Mouse (Mus musculus) monocyte, adult 5-6 weeks (primary cell): ENCODE results near the gene Alpk3. TPM values are rescaled to one million over a fixed set of nuclear protein-coding genes. Genes with fewer than 3 reads are reported as not detected.
"Not testable (repeated sequence)": the region's sequence is repeated elsewhere in the genome, so short reads cannot be mapped to it uniquely, and the experiment has no call there.

ENCODE experiments used
- ATAC-seq: fragments of 153-309, 156-312 bp; replicated peaks from 2 replicates; pipeline ENCODE4 v1.8.0; 2017; ENCODE audit warnings: mild to moderate bottlenecking; ENCODE audit not compliant: low TSS enrichment, insufficient number of reproducible peaks, severe bottlenecking, poor library complexity, low FRiP score
- total RNA-seq: library from RNA; stranded (forward); fragments of 200-1000, 200-491, 200-594 nt; gene quantifications from 3 replicates; pipeline ENCODE4 v1.2.3, GENCODE M21; 2017

The Alpk3 gene
- total RNA-seq, 1 experiment from 2014 or later, result not detected

DNA sequence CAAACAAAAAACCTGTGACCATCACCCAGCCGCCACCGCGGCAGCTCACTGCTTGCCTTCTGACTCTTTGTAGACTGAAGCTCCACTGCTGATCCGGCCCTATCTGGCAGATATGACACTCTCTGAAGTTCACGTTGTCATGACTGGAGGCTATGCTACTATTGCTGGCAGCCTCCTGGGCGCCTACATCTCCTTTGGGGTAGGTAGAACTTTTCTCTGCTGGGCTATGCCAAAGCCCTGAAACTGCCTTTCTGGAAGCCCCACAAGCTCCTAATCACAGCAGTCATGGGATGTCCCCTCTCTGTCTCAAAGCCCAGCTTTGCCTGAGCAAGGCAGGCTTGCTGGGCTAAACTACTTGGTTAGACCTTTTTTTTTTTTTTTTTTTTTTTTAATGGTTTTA is 95.9 kb downstream of the Alpk3 start:
- no peak for ATAC-seq

DNA sequence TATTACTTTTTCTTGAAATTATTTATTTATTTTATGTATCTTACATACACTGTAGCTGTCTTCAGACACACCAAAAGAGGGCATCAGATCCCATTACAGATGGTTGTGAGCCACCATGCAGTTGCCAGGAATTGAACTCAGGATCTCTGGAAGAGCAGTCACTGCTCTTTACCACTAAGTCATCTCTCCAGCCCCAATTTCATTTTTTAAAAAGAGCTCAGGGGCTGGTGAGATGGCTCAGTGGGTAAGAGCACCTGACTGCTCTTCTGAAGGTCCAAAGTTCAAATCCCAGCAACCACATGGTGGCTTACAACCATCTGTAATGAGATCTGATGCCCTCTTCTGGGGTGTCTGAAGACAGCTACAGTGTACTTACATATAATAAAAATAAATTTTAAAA is 96.8 kb downstream of the Alpk3 start:
- not testable (repeated sequence) for ATAC-seq

DNA sequence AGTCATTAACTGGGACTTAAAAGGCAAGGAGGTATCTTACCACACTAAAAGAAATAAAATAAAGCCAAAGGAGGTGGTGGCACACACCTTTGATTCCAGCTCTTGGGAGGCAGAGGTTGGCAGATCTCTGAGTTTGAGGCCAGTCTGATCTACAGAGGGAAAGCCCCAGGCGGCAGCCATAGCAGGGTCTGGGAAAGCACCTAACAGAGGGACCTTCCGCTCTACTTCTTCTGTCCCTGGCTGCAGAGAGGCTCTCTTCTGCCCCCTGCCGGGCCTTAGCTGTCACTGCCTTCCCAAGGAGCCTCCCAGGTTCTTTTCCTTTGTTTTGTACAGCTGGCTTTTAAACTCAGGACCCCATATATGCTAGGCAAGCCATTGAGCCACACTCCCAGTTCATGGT is 97.6 kb downstream of the Alpk3 start:
- ATAC-seq, result peak; percentile 94

Other genes with a start within 250 kb of the Alpk3 start
- gene Iqgap1, start 231.6 kb upstream of the Alpk3 start, total RNA-seq, result 598 to 656 TPM (median 610 TPM) in 3 replicates
- 6.9 to 12.1 TPM (median 9.2 TPM) in 3 replicates for gene Zscan2, start 196.7 kb upstream of the Alpk3 start, total RNA-seq
- gene Wdr73, start 156.3 kb upstream of the Alpk3 start, total RNA-seq, result 6.9 to 25.2 TPM (median 10.8 TPM) in 3 replicates
- 1.6 to 7.3 TPM (median 3.1 TPM) in 3 replicates for gene Nmb, start 152.5 kb upstream of the Alpk3 start, total RNA-seq
- gene Sec11a, start 109.8 kb upstream of the Alpk3 start, total RNA-seq, result 316 to 442 TPM (median 424 TPM) in 3 replicates
- 24.9 to 45.0 TPM (median 31.7 TPM) in 3 replicates for gene Zfp592, start 63.9 kb upstream of the Alpk3 start, total RNA-seq
- gene Slc28a1, start 57.2 kb downstream of the Alpk3 start, total RNA-seq, result not detected in 3 replicates
- gene Pde8a, start 156.0 kb downstream of the Alpk3 start, total RNA-seq, result 7.0 to 20.0 TPM (median 11.4 TPM) in 3 replicates